Comparison of ENCODE assay signal across 8 mouse cellular contexts in the genomic region with DNA sequence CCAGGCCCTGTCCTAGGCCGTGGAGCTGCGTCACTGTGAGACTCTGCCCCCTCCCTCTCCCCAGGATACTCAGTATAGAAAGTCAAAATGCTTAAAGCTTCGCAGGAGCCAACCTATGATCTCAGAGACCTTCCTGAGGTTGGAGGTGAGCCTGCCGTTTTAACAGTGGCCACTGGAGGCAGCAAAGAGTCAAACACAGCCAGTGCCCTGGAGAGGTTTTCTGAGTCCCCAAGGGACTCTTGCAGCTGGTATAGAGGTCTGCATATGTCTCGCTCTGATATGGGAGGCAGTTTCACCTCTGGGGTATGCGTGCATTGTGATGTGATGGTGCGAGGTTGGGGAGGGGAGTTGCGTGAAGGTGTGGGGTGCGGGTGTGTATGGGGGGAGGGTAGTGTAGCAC. TPM values are rescaled to one million over a fixed set of nuclear protein-coding genes. Genes with fewer than 3 reads are reported as not detected.
A peak's percentile ranks its signal among the peaks of the same experiment; 100 is the strongest.
DNase-seq lines count a peak whose midpoint lies in the region; ATAC-seq and TF ChIP-seq lines count a peak whose summit lies in the region.

No protein-coding gene starts in this region.

- H3K27me3 ChIP-seq in neural tube, embryonic 15.5 days (replicated peaks): no peaks in the 10 kb centered on the region
- H3K27me3 ChIP-seq in hindbrain, embryonic 14.5 days (ENCODE audit: control insufficient read depth, insufficient read depth, low read length): no peaks in the 10 kb centered on the region
- H3K27me3 ChIP-seq in liver, embryonic 11.5 days (replicated peaks; ENCODE audit: control insufficient read depth, insufficient read depth, low read length): no peaks in the 10 kb centered on the region
- H3K27me3 ChIP-seq in midbrain, postnatal 0 days (ENCODE audit: insufficient read depth, low read length): no peaks in the 10 kb centered on the region

- no peaks in the 10 kb centered on the region for H3K9me3 ChIP-seq in neural tube, embryonic 15.5 days (replicated peaks)
- H3K9me3 ChIP-seq in hindbrain, embryonic 14.5 days (ENCODE audit: control insufficient read depth, low read length): no peaks in the 10 kb centered on the region
- H3K9me3 ChIP-seq in liver, embryonic 11.5 days (ENCODE audit: control insufficient read depth, low read length): no peaks in the 10 kb centered on the region
- H3K9me3 ChIP-seq in midbrain, postnatal 0 days (ENCODE audit: low read length): no peaks in the 10 kb centered on the region

- peak; percentile 72 for DNase-seq in neural tube, embryonic 10.5 days (ENCODE audit: extremely low spot score, low spot score)
- peak; percentile 55 for DNase-seq in adrenal gland, postnatal 25 days
- DNase-seq in embryo, embryonic 10.5 days (ENCODE audit: low spot score): peak; percentile 81
- peak; percentile 63 for DNase-seq in hindbrain, embryonic 14.5 days (ENCODE audit: low spot score)
- peak; percentile 59 for DNase-seq in liver, embryonic 11.5 days (ENCODE audit: low spot score)
- peak; percentile 69 for DNase-seq in midbrain, postnatal 0 days (ENCODE audit: low spot score)

- 22% methylated on average over 9 of the region's 9 CpGs for WGBS in neural tube, embryonic 15.5 days
- 21% methylated on average over 9 of the region's 9 CpGs for WGBS in hindbrain, embryonic 14.5 days
- WGBS in liver, embryonic 11.5 days: 20% methylated on average over 9 of the region's 9 CpGs
- WGBS in midbrain, postnatal 0 days: 25% methylated on average over 9 of the region's 9 CpGs

- peaks cover 12% of the 10 kb centered on the region for H3K4me1 ChIP-seq in neural tube, embryonic 15.5 days
- H3K4me1 ChIP-seq in hindbrain, embryonic 14.5 days (replicated peaks; ENCODE audit: control insufficient read depth, insufficient read depth, low read length): no peaks in the 10 kb centered on the region
- no peaks in the 10 kb centered on the region; the same call in 1 of the 2 replicates for H3K4me1 ChIP-seq in liver, embryonic 11.5 days (replicated peaks; ENCODE audit: control insufficient read depth, insufficient read depth, low read length)
- H3K4me1 ChIP-seq in midbrain, postnatal 0 days (ENCODE audit: insufficient read depth, low read length): no peaks in the 10 kb centered on the region

- no peak overlapping the region for H3K9ac ChIP-seq in neural tube, embryonic 15.5 days (replicated peaks)
- H3K9ac ChIP-seq in hindbrain, embryonic 14.5 days: no peak overlapping the region
- H3K9ac ChIP-seq in liver, embryonic 11.5 days (ENCODE audit: low read depth, low read length): no peak overlapping the region
- no peak overlapping the region for H3K9ac ChIP-seq in midbrain, postnatal 0 days (replicated peaks; ENCODE audit: low read length, poor library complexity, severe bottlenecking)

- no peak overlapping the region for H3K4me3 ChIP-seq in neural tube, embryonic 15.5 days (replicated peaks)
- no peak overlapping the region for H3K4me3 ChIP-seq in hindbrain, embryonic 14.5 days (replicated peaks; ENCODE audit: low read length)
- H3K4me3 ChIP-seq in liver, embryonic 11.5 days (ENCODE audit: low read depth, low read length): no peak overlapping the region
- H3K4me3 ChIP-seq in midbrain, postnatal 0 days (ENCODE audit: low read depth, low read length): no peak overlapping the region

- H3K4me2 ChIP-seq in neural tube, embryonic 15.5 days: no peak overlapping the region
- no peak overlapping the region for H3K4me2 ChIP-seq in hindbrain, embryonic 14.5 days (replicated peaks)
- H3K4me2 ChIP-seq in liver, embryonic 11.5 days: no peak overlapping the region
- no peak overlapping the region for H3K4me2 ChIP-seq in midbrain, postnatal 0 days (ENCODE audit: low read depth, low read length, poor library complexity, severe bottlenecking)

- no peak for ATAC-seq in neural tube, embryonic 15.5 days (ENCODE audit: low FRiP score)
- ATAC-seq in hindbrain, embryonic 14.5 days (ENCODE audit: low FRiP score): 0 out of 2 replicates have a peak, but pooled peaks have one; percentile 38
- peak; percentile 27; the same call in 1 of the 2 replicates for ATAC-seq in liver, embryonic 11.5 days (replicated peaks; ENCODE audit: low FRiP score)
- ATAC-seq in midbrain, postnatal 0 days (ENCODE audit: low FRiP score): no peak
- no peak for ATAC-seq in activated CD4-positive, CD25-positive, alpha-beta regulatory T cell, adult 4 months

- peak; percentile 87 for TF ChIP-seq CTCF in midbrain, postnatal 0 days (IDR thresholded peaks at IDR 0.05)

- H3K27ac ChIP-seq in neural tube, embryonic 15.5 days (replicated peaks): no peak overlapping the region
- H3K27ac ChIP-seq in hindbrain, embryonic 14.5 days: no peak overlapping the region
- no peak overlapping the region for H3K27ac ChIP-seq in liver, embryonic 11.5 days (ENCODE audit: low read depth, low read length)
- H3K27ac ChIP-seq in midbrain, postnatal 0 days (ENCODE audit: low read depth, low read length): no peak overlapping the region

- no peaks in the 10 kb centered on the region for H3K36me3 ChIP-seq in neural tube, embryonic 15.5 days
- no peaks in the 10 kb centered on the region for H3K36me3 ChIP-seq in hindbrain, embryonic 14.5 days (replicated peaks; ENCODE audit: control insufficient read depth, insufficient read depth)
- no peaks in the 10 kb centered on the region for H3K36me3 ChIP-seq in liver, embryonic 11.5 days (ENCODE audit: control insufficient read depth, insufficient read depth, low read length)
- no peaks in the 10 kb centered on the region for H3K36me3 ChIP-seq in midbrain, postnatal 0 days (ENCODE audit: insufficient read depth, low read length)

RNA-seq across cellular contexts. Expression of gene Kazn, which starts 10.2 kb away (rescaled TPM):
- 25.4 and 25.5 TPM in 2 replicates for polyA plus RNA-seq in neural tube, embryonic 15.5 days (2015; fragmentation: Nextera tagmentation; extraction: Ambion mirVana)
- total RNA-seq in adrenal gland, postnatal 25 days (2021): 32.8 and 35.8 TPM in 2 replicates
- polyA plus RNA-seq in hindbrain, embryonic 14.5 days (2014; fragmentation: Nextera tagmentation; extraction: Ambion mirVana): 18.5 and 24.0 TPM in 2 replicates
- polyA plus RNA-seq in liver, embryonic 11.5 days (2014; fragmentation: Nextera tagmentation; extraction: Ambion mirVana): 4.0 and 4.4 TPM in 2 replicates
- total RNA-seq in midbrain, postnatal 0 days (2014; rRNA removed): 70.2 and 87.2 TPM in 2 replicates
- polyA plus RNA-seq in midbrain, postnatal 0 days (2015; fragmentation: Nextera tagmentation; extraction: Ambion mirVana): 23.6 and 25.6 TPM in 2 replicates
- polyA plus RNA-seq in activated CD4-positive, CD25-positive, alpha-beta regulatory T cell, adult 4 months (2017; shearing (Covaris generic)): not detected

Comparison
In these comparisons a context has a peak if more than half of its experiments do, and no peak if none do; other contexts are left out.
1. ATAC-seq: peak in hindbrain, embryonic 14.5 days (single experiment) and liver, embryonic 11.5 days (single experiment); none in neural tube, embryonic 15.5 days (single experiment), midbrain, postnatal 0 days (single experiment) and activated CD4-positive, CD25-positive, alpha-beta regulatory T cell, adult 4 months (single experiment).
2. Peak in every context shown above with its lines, with median percentiles within 50 percentile points of each other: DNase-seq.